Mouse (Mus musculus): ENCODE measurements at regions not wholly inside any gene's neighbourhood (a gene's known extent, or its start where the extent isn't known, plus 50 kb on each side); places are given as distances from the start of the nearest gene placed in this dataset.

DNA sequence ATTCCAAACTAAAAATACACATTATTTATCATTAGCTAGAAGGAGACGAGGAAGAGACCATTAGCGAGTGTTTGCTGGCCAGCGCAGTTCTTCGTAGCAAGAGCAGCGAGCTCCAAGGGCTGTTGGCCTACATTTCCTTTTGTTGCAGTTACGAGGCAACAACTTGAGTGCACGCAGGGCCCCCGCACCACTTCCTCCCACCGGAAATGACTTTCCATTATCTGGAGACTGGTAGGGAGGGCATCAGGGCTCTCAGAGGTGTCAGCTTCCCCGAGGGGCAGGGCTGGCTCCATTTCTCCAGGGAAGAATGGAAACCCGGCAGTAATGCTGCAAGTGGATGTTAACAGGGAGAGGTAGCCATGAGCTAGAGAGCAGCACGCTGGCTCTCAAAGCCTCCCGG lies 114.3 kb upstream of the Rpl38 start:
- TF ChIP-seq POLR2A (IDR thresholded peaks at IDR 0.05; ENCODE audit: borderline replicate concordance, control insufficient read depth, low read depth, low read length), result no peak
- TF ChIP-seq CTCF (IDR thresholded peaks at IDR 0.05; ENCODE audit: control insufficient read depth, insufficient read depth, low read length), result no peak
